Mouse (Mus musculus) intestine, embryonic 16.5 days (tissue): ENCODE measurements around the gene Smad1. TPM values are rescaled to one million over a fixed set of nuclear protein-coding genes. Genes with fewer than 3 reads are reported as not detected.
"Not testable (repeated sequence)": the region's sequence is repeated elsewhere in the genome, so short reads cannot be mapped to it uniquely, and the experiment has no call there.

ENCODE experiments used
- ATAC-seq: fragments of 200-750 bp; cut with Nextera tagmentation; 2 replicates; pipeline ENCODE4 v1.8.0; 2017; ENCODE audit warnings: moderate TSS enrichment, moderate library complexity
- H3K27ac ChIP-seq: fragments of 300-500 bp; sonication (generic); 2 replicates; pipeline ENCODE4 v1.5.1; 2014; ENCODE audit warnings: mild to moderate bottlenecking, low read length
- H3K27me3 ChIP-seq: fragments of 300-500 bp; sonication (generic); replicated peaks from 2 replicates; pipeline ENCODE4 v1.6.1; 2014; ENCODE audit warnings: low read length, control low read depth, mixed read lengths; ENCODE audit not compliant: control insufficient read depth, insufficient read depth
- H3K36me3 ChIP-seq: fragments of 300-500 bp; sonication (generic); 2 replicates; pipeline ENCODE4 v1.6.1; 2014; ENCODE audit warnings: low read length, control low read depth; ENCODE audit not compliant: control insufficient read depth, insufficient read depth
- H3K4me1 ChIP-seq: fragments of 300-500 bp; sonication (generic); 2 replicates; pipeline ENCODE4 v1.6.1; 2014; ENCODE audit warnings: low read length, control low read depth, mixed read lengths; ENCODE audit not compliant: control insufficient read depth, insufficient read depth
- H3K4me2 ChIP-seq: fragments of 300-500 bp; sonication (generic); 2 replicates; pipeline ENCODE4 v1.6.1; 2014; ENCODE audit warnings: low read depth, low read length, control low read depth
- H3K4me3 ChIP-seq: fragments of 300-500 bp; sonication (generic); 2 replicates; pipeline ENCODE4 v1.5.1; 2014; ENCODE audit warnings: mild to moderate bottlenecking, low read length
- H3K9ac ChIP-seq: fragments of 300-500 bp; sonication (generic); 2 replicates; pipeline ENCODE4 v1.6.1; 2014; ENCODE audit warnings: low read depth, low read length
- H3K9me3 ChIP-seq: fragments of 300-500 bp; sonication (generic); 2 replicates; pipeline ENCODE4 v1.6.1; 2016; ENCODE audit warnings: low read length, control low read depth; ENCODE audit not compliant: control insufficient read depth
- WGBS: fragments of 180-500 bp; shearing (Covaris S2); extraction: QIAGEN DNeasy Blood & Tissue Kit; methylation state at CpG from one replicate; pipeline ENCODE4 v1.1.7; 2014; 5-methylcytosine and 5-hydroxymethylcytosine counted together
- polyA plus RNA-seq: library from polyadenylated mRNA; unstranded; fragments of >200 nt; fragmentation: Nextera tagmentation; extraction: Ambion mirVana; gene quantifications from 2 replicates; pipeline ENCODE4 v1.2.1, GENCODE M21; 2015

Gene Smad1
- polyA plus RNA-seq = 33.4 and 33.6 TPM in 2 replicates

DNA sequence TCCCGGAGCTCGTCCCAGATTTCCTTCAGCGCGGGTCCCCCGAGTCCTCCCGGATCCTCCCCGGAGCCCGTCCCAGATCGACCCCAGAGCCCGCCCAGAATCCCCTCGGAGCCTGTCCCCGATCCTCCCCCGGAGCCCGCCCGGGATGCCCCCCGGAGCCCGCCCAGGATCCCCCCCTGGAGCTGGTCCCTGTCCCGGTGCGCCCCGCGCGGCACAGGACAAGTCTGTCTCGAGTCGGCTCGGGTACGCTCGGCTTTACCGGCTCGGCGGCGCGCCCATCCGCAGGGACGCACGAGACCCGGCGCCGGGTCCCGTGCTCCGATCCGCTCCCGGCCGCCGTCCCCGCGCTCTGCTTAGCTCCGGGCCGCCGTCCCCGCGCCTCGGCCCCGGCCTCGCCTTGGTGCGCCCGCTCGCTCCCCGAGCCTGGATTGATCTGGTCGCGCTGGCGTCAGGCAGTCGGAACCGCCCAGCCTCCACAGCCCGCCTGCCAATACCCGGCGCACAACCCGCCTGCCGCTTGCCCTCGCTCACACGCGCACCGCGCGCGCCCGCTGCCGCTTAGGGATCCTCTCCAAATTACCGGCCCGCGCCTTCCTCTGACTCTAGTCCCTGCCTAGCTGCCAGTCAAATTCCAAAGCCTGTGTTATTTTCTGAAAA lies at the start of gene Smad1:
Gene Smad1, minus strand, starts transcription at position 525 of the 657 bp plus-strand sequence.
- H3K27ac ChIP-seq = peak within 1 kb of the TSS; percentile 97
- H3K36me3 ChIP-seq = no peaks in the 10 kb centered on the region
- WGBS = 1% methylated on average over 64 of the region's 80 CpGs
- no peaks in the 10 kb centered on the region for H3K27me3 ChIP-seq
- peaks cover 16% of the 10 kb centered on the region for H3K4me1 ChIP-seq
- peak within 1 kb of the TSS; percentile 98 for H3K9ac ChIP-seq
- ATAC-seq = peak; percentile 96
- H3K9me3 ChIP-seq = no peaks in the 10 kb centered on the region
- peak within 1 kb of the TSS; percentile 89 for H3K4me3 ChIP-seq
- peak within 1 kb of the TSS; percentile 74 for H3K4me2 ChIP-seq

DNA sequence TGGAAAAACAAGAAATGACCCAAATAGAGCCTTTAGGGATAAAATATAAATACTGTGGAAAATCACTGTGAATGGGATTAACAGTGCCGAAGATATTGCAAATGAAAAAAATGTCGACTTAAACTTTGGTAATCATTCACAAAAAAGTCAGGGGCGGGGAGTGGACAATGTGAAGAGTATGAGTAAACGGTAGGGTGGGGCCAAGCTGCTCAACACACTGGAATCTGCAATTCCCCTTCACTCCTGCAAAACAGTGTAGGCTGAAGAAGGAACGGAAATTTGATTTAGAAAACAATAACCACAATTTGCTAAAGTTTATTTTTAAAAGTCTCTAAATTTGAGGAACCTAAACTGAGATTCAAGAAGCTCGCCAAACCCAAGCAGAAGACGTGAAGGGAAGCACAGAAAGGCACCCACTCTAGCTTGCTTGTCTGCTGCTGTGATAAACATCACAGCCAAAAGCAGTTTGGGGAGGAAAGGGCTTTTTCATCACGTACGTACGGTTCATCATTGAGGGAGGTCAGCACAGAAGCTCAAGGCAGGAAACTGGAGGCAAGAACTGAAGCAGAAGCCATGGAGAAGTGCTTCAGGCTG lies 48.0 kb upstream of the Smad1 start:
- Histone ChIP-seq H3K4me1 (0 out of 2 replicates have a peak, but pooled peaks cover 3% of the 10 kb centered on the region), H3K9me3 (no peaks in the 10 kb centered on the region), H3K27ac (no peak overlapping the region), H3K27me3 (no peaks in the 10 kb centered on the region), H3K4me2 (no peak overlapping the region), H3K4me3 (no peak overlapping the region), H3K36me3 (no peaks in the 10 kb centered on the region), H3K9ac (no peak overlapping the region)
- ATAC-seq = no peak
- 57% methylated on average over 10 of the region's 10 CpGs for WGBS

DNA sequence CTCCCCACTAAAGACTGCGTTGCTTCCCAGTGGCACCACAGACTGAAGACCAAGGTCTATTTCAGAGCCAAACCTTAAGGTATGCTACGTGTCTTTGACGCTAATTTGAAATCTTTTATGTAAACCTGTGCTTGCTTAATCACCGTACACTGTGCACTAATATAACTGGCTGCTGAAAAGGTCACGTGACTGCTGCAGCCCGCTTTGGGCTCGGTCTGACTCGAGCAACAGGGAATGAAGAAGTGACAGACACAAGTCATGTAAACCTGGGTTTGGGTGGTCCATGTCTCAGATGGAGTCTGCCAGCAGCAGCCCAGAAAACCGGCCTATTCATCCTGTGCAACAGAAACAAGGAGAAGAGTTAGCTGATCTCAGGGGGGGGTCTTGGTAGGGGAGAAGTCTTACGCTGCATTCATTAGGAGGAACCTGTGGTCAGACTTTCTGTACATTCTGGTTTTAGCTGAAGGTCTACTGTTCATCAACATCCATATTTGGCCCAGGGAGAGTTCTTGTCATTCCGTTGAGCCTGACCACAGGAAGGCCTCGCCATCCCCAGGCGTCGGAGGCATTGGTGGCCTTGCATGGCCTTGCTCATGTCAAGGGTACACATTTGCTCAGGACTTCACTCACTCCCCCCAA lies 44.3 kb upstream of the Smad1 start:
- no peak for ATAC-seq
- Histone ChIP-seq H3K36me3 (no peaks in the 10 kb centered on the region), H3K27ac (no peak overlapping the region), H3K27me3 (no peaks in the 10 kb centered on the region), H3K9ac (no peak overlapping the region), H3K4me3 (no peak overlapping the region), H3K9me3 (no peaks in the 10 kb centered on the region), H3K4me2 (no peak overlapping the region), H3K4me1 (no peaks in the 10 kb centered on the region)
- WGBS = 81% methylated on average over 14 of the region's 14 CpGs

DNA sequence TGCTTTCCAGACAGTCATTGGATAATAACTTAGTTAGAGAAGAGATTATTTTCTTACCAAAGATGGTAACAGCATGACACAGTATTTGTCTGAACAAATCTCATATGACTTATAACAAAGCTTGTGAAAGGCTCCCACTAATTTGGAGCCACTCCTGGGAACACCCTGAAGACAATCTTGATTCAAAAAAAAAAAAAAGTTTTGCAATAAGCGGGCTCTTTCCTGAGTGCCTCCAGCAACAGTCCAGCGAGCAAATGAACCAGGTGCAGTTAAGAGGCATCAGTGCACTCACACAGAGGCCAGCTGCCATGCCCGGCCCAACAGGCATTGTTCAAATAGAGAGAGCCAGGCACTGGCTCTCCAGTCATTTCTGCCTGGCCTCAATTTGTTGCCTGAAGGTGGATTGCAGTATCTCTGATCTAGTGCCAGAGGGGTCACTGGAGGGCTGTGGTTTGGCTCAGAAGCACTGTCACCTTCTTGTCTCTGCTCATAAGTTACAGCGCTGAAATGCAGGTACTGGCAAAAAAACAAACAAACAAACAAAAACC lies 34.7 kb upstream of the Smad1 start:
- no peak overlapping the region for H3K27ac ChIP-seq
- no peaks in the 10 kb centered on the region for H3K27me3 ChIP-seq
- no peaks in the 10 kb centered on the region for H3K4me1 ChIP-seq
- H3K9ac ChIP-seq = no peak overlapping the region
- H3K9me3 ChIP-seq = no peaks in the 10 kb centered on the region
- no peak for ATAC-seq
- 60% methylated on average over 4 of the region's 4 CpGs for WGBS
- H3K4me3 ChIP-seq = no peak overlapping the region
- H3K4me2 ChIP-seq = no peak overlapping the region
- H3K36me3 ChIP-seq = no peaks in the 10 kb centered on the region

DNA sequence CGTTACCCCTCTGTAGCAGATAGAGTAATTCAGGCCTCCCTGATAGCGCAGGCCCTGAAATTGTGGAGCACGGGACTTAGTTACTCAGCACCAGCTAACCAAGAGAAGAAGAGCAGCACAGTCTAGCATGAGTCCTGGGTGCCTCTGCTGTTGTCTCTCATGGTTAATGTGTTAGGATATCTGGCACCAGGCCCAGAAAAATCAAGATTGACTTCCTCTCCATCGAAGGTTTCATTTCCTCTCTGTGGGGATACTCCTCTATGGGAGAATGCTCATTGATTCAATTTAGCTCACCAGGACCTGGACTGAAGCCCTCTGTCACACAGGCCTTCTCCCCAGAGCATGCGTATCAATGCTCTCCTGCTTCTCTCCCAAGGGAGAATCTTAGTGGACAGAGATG lies 15.6 kb upstream of the Smad1 start:
- no peaks in the 10 kb centered on the region for H3K9me3 ChIP-seq
- no peaks in the 10 kb centered on the region for H3K36me3 ChIP-seq
- ATAC-seq = peak; percentile 66
- H3K27me3 ChIP-seq = no peaks in the 10 kb centered on the region
- peaks cover 6% of the 10 kb centered on the region for H3K4me1 ChIP-seq
- no peak overlapping the region for H3K9ac ChIP-seq
- no peak overlapping the region for H3K27ac ChIP-seq
- 66% methylated on average over 5 of the region's 5 CpGs for WGBS
- H3K4me3 ChIP-seq = no peak overlapping the region
- no peak overlapping the region for H3K4me2 ChIP-seq

DNA sequence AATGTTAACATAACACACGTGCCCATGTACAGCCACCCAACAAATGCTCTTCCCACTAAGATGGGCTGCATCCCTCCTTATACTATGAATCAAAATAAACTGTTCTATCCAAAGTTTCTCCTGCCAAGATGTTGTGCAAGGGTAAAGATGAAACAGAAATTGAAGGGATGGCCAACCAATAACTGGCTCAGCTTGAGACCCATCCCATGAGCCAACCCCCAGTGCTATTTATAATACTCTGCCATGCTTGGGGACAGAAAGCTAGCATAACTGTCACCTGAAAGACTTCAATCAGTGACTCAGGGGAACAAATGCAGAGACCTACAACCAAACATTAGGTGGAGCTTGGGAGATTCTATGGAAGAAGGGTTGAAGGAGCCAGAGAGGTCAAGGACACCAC lies 11.2 kb upstream of the Smad1 start:
- H3K27ac ChIP-seq = no peak overlapping the region
- no peak overlapping the region for H3K4me3 ChIP-seq
- ATAC-seq = no peak
- no peaks in the 10 kb centered on the region for H3K27me3 ChIP-seq
- no peaks in the 10 kb centered on the region for H3K9me3 ChIP-seq
- 73% methylated on average over 1 of the region's 1 CpGs for WGBS
- H3K36me3 ChIP-seq = no peaks in the 10 kb centered on the region
- no peak overlapping the region for H3K9ac ChIP-seq
- H3K4me1 ChIP-seq = peaks cover 6% of the 10 kb centered on the region
- no peak overlapping the region for H3K4me2 ChIP-seq

DNA sequence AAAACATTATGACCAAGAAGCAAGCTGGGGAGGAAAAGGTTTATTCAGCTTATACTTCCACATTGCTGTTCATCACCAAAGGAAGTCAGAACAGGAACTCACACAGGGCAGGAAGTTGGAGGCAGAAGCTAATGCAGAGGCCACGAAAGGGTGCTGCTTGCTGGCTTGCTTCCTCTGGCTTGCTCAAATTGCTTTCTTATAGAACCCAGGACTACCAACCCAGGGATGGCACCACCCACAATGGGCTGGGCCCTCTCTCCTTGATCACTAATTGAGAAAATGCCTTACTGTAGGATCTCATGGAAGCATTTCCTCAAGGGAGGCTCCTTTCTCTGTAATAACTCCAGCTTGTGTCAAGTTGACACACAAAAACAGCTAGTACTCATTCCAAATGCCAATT lies 8.0 kb upstream of the Smad1 start:
- not testable (repeated sequence) for H3K27ac ChIP-seq, H3K4me3 ChIP-seq, H3K9ac ChIP-seq, ATAC-seq, H3K36me3 ChIP-seq, H3K27me3 ChIP-seq, H3K4me1 ChIP-seq, H3K4me2 ChIP-seq, H3K9me3 ChIP-seq
- WGBS = 61% methylated on average over 1 of the region's 1 CpGs

DNA sequence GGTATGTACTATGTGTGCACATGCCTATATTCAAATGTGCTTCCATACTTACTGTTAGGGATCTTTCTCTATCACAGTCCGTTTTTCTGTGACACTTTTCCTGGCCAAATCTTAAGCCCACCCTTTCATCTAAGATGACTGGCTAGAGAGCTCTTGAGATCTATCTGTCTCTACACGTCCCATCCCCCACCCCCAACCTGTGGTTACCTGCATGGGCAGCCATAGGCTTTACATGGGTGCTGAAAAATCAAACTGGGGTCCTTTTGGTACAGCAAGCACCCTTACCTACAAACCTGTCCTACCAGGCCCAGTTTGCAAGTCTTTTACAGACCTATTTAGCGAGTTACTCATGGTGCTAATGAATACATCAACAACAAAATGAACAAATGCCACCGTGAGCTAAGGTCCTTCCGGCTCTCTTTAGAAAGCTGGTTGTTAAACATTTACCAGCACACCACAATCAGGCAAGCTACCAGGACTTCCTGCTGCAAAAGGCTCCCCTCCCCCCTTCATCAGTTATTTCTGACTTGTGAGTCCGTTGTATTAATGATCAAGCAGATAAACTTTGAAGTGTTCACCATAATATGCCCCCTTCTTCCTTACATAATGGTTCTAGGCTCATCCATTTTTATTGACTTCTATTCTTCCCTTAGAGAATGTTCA lies 5.7 kb upstream of the Smad1 start:
- Histone ChIP-seq H3K36me3 (no peaks in the 10 kb centered on the region), H3K9me3 (no peaks in the 10 kb centered on the region), H3K4me2 (no peak overlapping the region; the same call in 1 of the 2 replicates), H3K4me1 (no peaks in the 10 kb centered on the region), H3K4me3 (no peak overlapping the region), H3K27me3 (no peaks in the 10 kb centered on the region), H3K9ac (no peak overlapping the region), H3K27ac (no peak overlapping the region)
- WGBS = 36% methylated on average over 6 of the region's 6 CpGs
- peak; percentile 63 for ATAC-seq

DNA sequence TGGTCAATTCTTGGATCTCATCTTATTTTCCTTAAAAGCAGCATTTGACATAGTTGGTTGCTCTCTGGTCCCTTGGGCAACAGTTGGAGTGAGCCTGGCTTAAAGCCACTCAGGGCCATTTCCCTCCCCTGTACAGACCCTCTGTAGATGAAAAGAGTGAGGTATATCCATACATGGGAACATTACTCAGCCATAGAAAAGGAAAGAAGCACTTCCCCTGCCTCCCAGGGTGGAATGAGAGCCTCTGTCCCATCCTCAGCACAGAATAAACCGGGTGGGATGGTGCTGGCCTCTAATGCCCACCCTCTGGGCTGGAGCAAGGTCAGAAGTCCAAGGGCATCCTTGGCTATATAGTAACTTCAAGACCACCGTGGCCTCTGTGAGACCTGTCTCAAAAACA lies 1.4 kb upstream of the Smad1 start:
- WGBS = 82% methylated on average over 2 of the region's 2 CpGs
- ATAC-seq = no peak
- no peak overlapping the region for H3K4me2 ChIP-seq
- H3K4me1 ChIP-seq = peaks cover 9% of the 10 kb centered on the region
- no peaks in the 10 kb centered on the region for H3K9me3 ChIP-seq
- H3K36me3 ChIP-seq = no peaks in the 10 kb centered on the region
- no peak overlapping the region for H3K27ac ChIP-seq
- no peak overlapping the region for H3K4me3 ChIP-seq
- H3K27me3 ChIP-seq = no peaks in the 10 kb centered on the region
- no peak overlapping the region for H3K9ac ChIP-seq
